ENCODE assay signal across 13 mouse cellular contexts in the genomic region with DNA sequence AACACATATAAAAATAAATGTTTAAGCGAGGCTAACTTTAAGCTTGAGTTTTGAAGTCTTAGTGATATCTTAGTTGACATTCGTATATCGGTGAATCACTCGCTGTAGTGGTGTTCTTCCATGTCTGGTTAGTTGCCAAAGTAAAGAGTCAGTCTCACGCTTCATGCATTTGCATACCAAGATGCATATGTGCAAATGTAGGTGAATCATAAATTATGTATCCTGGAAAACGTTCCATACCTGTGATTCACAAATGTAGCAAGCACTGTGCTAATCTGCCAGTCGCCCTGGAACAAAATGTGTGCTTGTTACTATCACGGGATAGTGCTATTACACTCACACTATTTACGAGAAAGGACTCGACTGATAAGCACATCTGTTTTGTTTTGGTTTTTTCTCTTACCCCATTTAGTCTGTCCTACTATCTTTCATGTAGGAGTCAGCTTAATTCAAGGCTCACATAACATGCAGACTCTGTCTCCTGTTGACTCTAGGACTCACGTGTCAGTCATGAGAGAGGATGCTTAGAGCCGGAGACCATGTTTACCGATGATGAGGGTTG. TPM values are rescaled to one million over a fixed set of nuclear protein-coding genes. Genes with fewer than 3 reads are reported as not detected.
"Had no signal": no experiment of that assay in that cellular context is flagged by ENCODE, and none has a peak within 500 bp of the region (broad histone marks: within the 10 kb centered on the region; RNA-seq: fewer than 3 reads in every experiment).

No protein-coding gene starts in this region.

- H3K27me3 ChIP-seq: liver, embryonic 13.5 days; neural tube, embryonic 12.5 days had no signal

- H3K27ac ChIP-seq: liver, embryonic 13.5 days; midbrain, embryonic 10.5 days; neural tube, embryonic 12.5 days had no signal

- DNase-seq: kidney, adult 11 months; left cerebral cortex, postnatal 4 days; liver, embryonic 13.5 days; lung, adult 18-20 months; midbrain, embryonic 14.5 days; retina, postnatal 1 day; right cerebral cortex, postnatal 4 days; spleen, adult 18-20 months; thymus, postnatal 4 days had no signal

- H3K4me2 ChIP-seq: liver, embryonic 13.5 days; neural tube, embryonic 12.5 days had no signal

- H3K36me3 ChIP-seq: liver, embryonic 13.5 days; midbrain, embryonic 10.5 days; neural tube, embryonic 12.5 days had no signal

- H3K4me3 ChIP-seq: liver, embryonic 13.5 days; midbrain, embryonic 10.5 days; neural tube, embryonic 12.5 days had no signal

- H3K9me3 ChIP-seq: liver, embryonic 13.5 days; midbrain, embryonic 10.5 days; neural tube, embryonic 12.5 days had no signal

- H3K4me1 ChIP-seq: midbrain, embryonic 10.5 days had no signal

- H3K9ac ChIP-seq: liver, embryonic 13.5 days; neural tube, embryonic 12.5 days had no signal

RNA-seq across cellular contexts. Expression of a gene that starts 37.3 kb away (rescaled TPM):
- total RNA-seq: layer of hippocampus, postnatal 14 days; left cerebral cortex, postnatal 10 days had no signal
- polyA plus RNA-seq: neural tube, embryonic 12.5 days had no signal
